Mouse (Mus musculus) olfactory bulb, adult 2 months (tissue): ENCODE results near the gene Emp1. TPM values are rescaled to one million over a fixed set of nuclear protein-coding genes. Genes with fewer than 3 reads are reported as not detected.

Experiments
- H3K27ac ChIP-seq: fragments of 200-500 bp; 2 replicates; pipeline ENCODE4 v1.5.1; 2012; ENCODE audit warnings: low read depth, low read length; ENCODE audit not compliant: insufficient read depth
- H3K4me1 ChIP-seq: fragments of 200-500 bp; 2 replicates; pipeline ENCODE4 v1.6.1; 2012; ENCODE audit warnings: low read length; ENCODE audit not compliant: control insufficient read depth, insufficient read depth
- H3K4me3 ChIP-seq: fragments of 200-500 bp; 2 replicates; pipeline ENCODE4 v1.5.1; 2012; ENCODE audit warnings: mild to moderate bottlenecking, low read depth, low read length, moderate library complexity; ENCODE audit not compliant: insufficient read depth
- CTCF ChIP-seq: fragments of 200-500 bp; IDR thresholded peaks from 2 replicates; pipeline ENCODE4 v1.5.1; 2012; ENCODE audit warnings: low read depth, mild to moderate bottlenecking, low read length, moderate library complexity; ENCODE audit not compliant: insufficient read depth
- POLR2A ChIP-seq: fragments of 200-500 bp; IDR thresholded peaks from 2 replicates; pipeline ENCODE4 v1.6.1; 2012; ENCODE audit warnings: mild to moderate bottlenecking, low read depth, low read length, moderate library complexity; ENCODE audit not compliant: insufficient read depth
- WGBS: fragments of 180-500 bp; shearing (Covaris S2); methylation state at CpG from one replicate; pipeline ENCODE4 v1.1.7; 2018; 5-methylcytosine and 5-hydroxymethylcytosine counted together
- polyA plus RNA-seq: library from polyadenylated mRNA; stranded (reverse); fragments of >200 nt; gene quantifications from 2 replicates; pipeline ENCODE4 v1.2.4, GENCODE M21; 2012; ENCODE audit warnings: low replicate concordance; ENCODE audit not compliant: missing spikeins, insufficient read depth, insufficient read length

Gene Emp1
- polyA plus RNA-seq = not detected in 2 replicates

GRCm38 (mm10) chr6:135362459-135363159 lies at the start of gene Emp1:
Emp1 (plus strand) TSS chr6:135362545.
- 13% methylated on average over 13 of the region's 13 CpGs for WGBS
- TF ChIP-seq CTCF (no peak), POLR2A (no peak)
- Histone ChIP-seq H3K4me3 (0 out of 2 replicates have a peak within 1 kb of the TSS, but pooled peaks have one; percentile 5), H3K4me1 (peaks cover 20% of the 10 kb centered on the region), H3K27ac (no peak within 1 kb of the TSS)

GRCm38 (mm10) chr6:135313981-135314380 lies 48.4 kb upstream of the Emp1 start:
- Histone ChIP-seq H3K4me3 (no peak overlapping the region), H3K4me1 (peaks cover 2% of the 10 kb centered on the region; the same call in 1 of the 2 replicates), H3K27ac (no peak overlapping the region)
- no peak for TF ChIP-seq POLR2A
- no peak for TF ChIP-seq CTCF
- WGBS = 90% methylated on average over 9 of the region's 9 CpGs

GRCm38 (mm10) chr6:135316141-135316540 lies 46.2 kb upstream of the Emp1 start:
- no peak overlapping the region for H3K27ac ChIP-seq
- H3K4me1 ChIP-seq = peaks cover 4% of the 10 kb centered on the region
- no peak overlapping the region for H3K4me3 ChIP-seq
- WGBS = 54% methylated on average over 2 of the region's 2 CpGs
- TF ChIP-seq POLR2A (no peak), CTCF (no peak)

GRCm38 (mm10) chr6:135319431-135319933 lies 42.9 kb upstream of the Emp1 start:
- Histone ChIP-seq H3K4me3 (no peak overlapping the region), H3K4me1 (peaks cover 24% of the 10 kb centered on the region), H3K27ac (no peak overlapping the region)
- WGBS = 94% methylated on average over 5 of the region's 5 CpGs
- TF ChIP-seq CTCF = no peak
- no peak for TF ChIP-seq POLR2A

GRCm38 (mm10) chr6:135322749-135323148 lies 39.6 kb upstream of the Emp1 start:
- H3K4me3 ChIP-seq = no peak overlapping the region
- no peak overlapping the region for H3K27ac ChIP-seq
- peaks cover 22% of the 10 kb centered on the region for H3K4me1 ChIP-seq
- TF ChIP-seq CTCF = 0 out of 2 replicates have a peak, but pooled peaks have one; percentile 1
- no peak for TF ChIP-seq POLR2A
- 92% methylated on average over 7 of the region's 7 CpGs for WGBS

GRCm38 (mm10) chr6:135323311-135323982 lies 38.9 kb upstream of the Emp1 start:
- TF ChIP-seq CTCF = no peak
- TF ChIP-seq POLR2A = no peak
- no peak overlapping the region for H3K4me3 ChIP-seq
- WGBS = 64% methylated on average over 16 of the region's 16 CpGs

GRCm38 (mm10) chr6:135324111-135324510 lies 38.2 kb upstream of the Emp1 start:
- H3K4me3 ChIP-seq = no peak overlapping the region
- 69% methylated on average over 3 of the region's 3 CpGs for WGBS
- TF ChIP-seq CTCF (no peak), POLR2A (no peak)

More at GRCm38 (mm10) chr6:135323311-135323982, 38.9 kb upstream of the Emp1 start:
- H3K4me1 ChIP-seq = peaks cover 22% of the 10 kb centered on the region
- no peak overlapping the region for H3K27ac ChIP-seq

GRCm38 (mm10) chr6:135324686-135325300 lies 37.6 kb upstream of the Emp1 start:
- H3K27ac ChIP-seq = no peak overlapping the region
- 83% methylated on average over 9 of the region's 9 CpGs for WGBS
- no peak overlapping the region for H3K4me3 ChIP-seq
- peaks cover 22% of the 10 kb centered on the region for H3K4me1 ChIP-seq
- TF ChIP-seq CTCF = no peak
- no peak for TF ChIP-seq POLR2A

More at GRCm38 (mm10) chr6:135324111-135324510, 38.2 kb upstream of the Emp1 start:
- no peak overlapping the region for H3K27ac ChIP-seq
- H3K4me1 ChIP-seq = peaks cover 22% of the 10 kb centered on the region
